Mouse (Mus musculus) heart, postnatal 0 days (tissue): ENCODE data around the gene Aldh1a2.
A peak's percentile ranks its signal among the peaks of the same experiment; 100 is the strongest.

Experiments used
- CTCF ChIP-seq: IDR thresholded peaks from 2 replicates; pipeline ENCODE4 v1.5.1; 2016; ENCODE audit warnings: antibody characterized with exemption, control low read depth, low read depth
- EP300 ChIP-seq: IDR thresholded peaks from 2 replicates; pipeline ENCODE4 v1.6.1; 2016; ENCODE audit warnings: antibody characterized with exemption, low read depth

- TF ChIP-seq CTCF = 0 out of 2 replicates have a peak, but pooled peaks have one; percentile 10
- no peak for TF ChIP-seq EP300
These were observed 100.4 kb downstream of the Aldh1a2 start for GRCm38 (mm10) chr9:71315960-71316359.
